Mouse (Mus musculus) hindbrain, embryonic 13.5 days (tissue): ENCODE data around the gene Cyp4v3. TPM values are rescaled to one million over a fixed set of nuclear protein-coding genes. Genes with fewer than 3 reads are reported as not detected.

ENCODE experiments used
- ATAC-seq: fragments of 200-750 bp; cut with Nextera tagmentation; 2 replicates; pipeline ENCODE4 v1.8.0; 2017; ENCODE audit warnings: moderate TSS enrichment; ENCODE audit not compliant: low FRiP score
- H3K27ac ChIP-seq: fragments of 300-500 bp; sonication (generic); 2 replicates; pipeline ENCODE4 v1.5.1; 2015; ENCODE audit warnings: inconsistent platforms, mild to moderate bottlenecking, moderate library complexity
- H3K27me3 ChIP-seq: fragments of 300-500 bp; sonication (generic); 2 replicates; pipeline ENCODE4 v1.6.1; 2015; ENCODE audit warnings: mild to moderate bottlenecking, inconsistent platforms
- H3K36me3 ChIP-seq: fragments of 300-500 bp; sonication (generic); 2 replicates; pipeline ENCODE4 v1.6.1; 2015; ENCODE audit warnings: mild to moderate bottlenecking, inconsistent platforms
- H3K4me1 ChIP-seq: fragments of 300-500 bp; sonication (generic); replicated peaks from 2 replicates; pipeline ENCODE4 v1.6.1; 2015; ENCODE audit warnings: inconsistent platforms
- H3K4me2 ChIP-seq: fragments of 300-500 bp; sonication (generic); 2 replicates; pipeline ENCODE4 v1.6.1; 2015; ENCODE audit warnings: inconsistent platforms, mild to moderate bottlenecking, moderate library complexity
- H3K4me3 ChIP-seq: fragments of 300-500 bp; sonication (generic); 2 replicates; pipeline ENCODE4 v1.5.1; 2015; ENCODE audit warnings: mild to moderate bottlenecking, inconsistent platforms
- H3K9ac ChIP-seq: fragments of 300-500 bp; sonication (generic); 2 replicates; pipeline ENCODE4 v1.6.1; 2015; ENCODE audit warnings: mild to moderate bottlenecking, inconsistent platforms
- H3K9me3 ChIP-seq: fragments of 300-500 bp; sonication (generic); 2 replicates; pipeline ENCODE4 v1.6.1; 2016; ENCODE audit warnings: inconsistent platforms
- WGBS: fragments of 180-500 bp; shearing (Covaris S2); methylation state at CpG from one replicate; pipeline ENCODE4 v1.1.7; 2015; 5-methylcytosine and 5-hydroxymethylcytosine counted together
- polyA plus RNA-seq: library from polyadenylated mRNA; unstranded; fragments of >200 nt; fragmentation: Nextera tagmentation; extraction: Ambion mirVana; gene quantifications from 2 replicates; pipeline ENCODE4 v1.2.1, GENCODE M21; 2015

The Cyp4v3 gene
- polyA plus RNA-seq, 1 experiment from 2014 or later: 1.8 TPM

GRCm38 (mm10) chr8:45305479-45305878 is 27.5 kb downstream of the Cyp4v3 start:
- no peak overlapping the region for H3K4me2 ChIP-seq
- H3K27ac ChIP-seq: no peak overlapping the region
- no peak for ATAC-seq
- WGBS: 76% methylated on average over 1 of the region's 1 CpGs
- H3K9me3 ChIP-seq: no peaks in the 10 kb centered on the region
- H3K9ac ChIP-seq: no peak overlapping the region
- H3K4me1 ChIP-seq: no peaks in the 10 kb centered on the region
- no peak overlapping the region for H3K4me3 ChIP-seq
- no peaks in the 10 kb centered on the region for H3K36me3 ChIP-seq
- no peaks in the 10 kb centered on the region for H3K27me3 ChIP-seq

GRCm38 (mm10) chr8:45304354-45304753 is 28.7 kb downstream of the Cyp4v3 start:
- Histone ChIP-seq H3K4me3 (no peak overlapping the region), H3K9ac (no peak overlapping the region), H3K9me3 (no peaks in the 10 kb centered on the region), H3K4me1 (no peaks in the 10 kb centered on the region), H3K27me3 (no peaks in the 10 kb centered on the region), H3K4me2 (no peak overlapping the region), H3K36me3 (no peaks in the 10 kb centered on the region), H3K27ac (no peak overlapping the region)
- 89% methylated on average over 3 of the region's 3 CpGs for WGBS
- no peak for ATAC-seq

GRCm38 (mm10) chr8:45302390-45302789 is 30.6 kb downstream of the Cyp4v3 start:
- Histone ChIP-seq H3K27ac (no peak overlapping the region), H3K9ac (no peak overlapping the region), H3K4me1 (no peaks in the 10 kb centered on the region), H3K9me3 (no peaks in the 10 kb centered on the region), H3K4me3 (no peak overlapping the region), H3K27me3 (no peaks in the 10 kb centered on the region), H3K4me2 (no peak overlapping the region), H3K36me3 (no peaks in the 10 kb centered on the region)
- ATAC-seq: no peak
- 74% methylated on average over 8 of the region's 8 CpGs for WGBS

- no peak overlapping the region for H3K4me2 ChIP-seq
- ATAC-seq: no peak
- H3K27ac ChIP-seq: no peak overlapping the region
- H3K9ac ChIP-seq: no peak overlapping the region
- no peak overlapping the region for H3K4me3 ChIP-seq
- H3K36me3 ChIP-seq: no peaks in the 10 kb centered on the region
- no peaks in the 10 kb centered on the region for H3K4me1 ChIP-seq
- 96% methylated on average over 6 of the region's 6 CpGs for WGBS
- H3K9me3 ChIP-seq: no peaks in the 10 kb centered on the region
- H3K27me3 ChIP-seq: no peaks in the 10 kb centered on the region
Measured at GRCm38 (mm10) chr8:45295276-45295675, 37.7 kb downstream of the Cyp4v3 start.

DNA sequence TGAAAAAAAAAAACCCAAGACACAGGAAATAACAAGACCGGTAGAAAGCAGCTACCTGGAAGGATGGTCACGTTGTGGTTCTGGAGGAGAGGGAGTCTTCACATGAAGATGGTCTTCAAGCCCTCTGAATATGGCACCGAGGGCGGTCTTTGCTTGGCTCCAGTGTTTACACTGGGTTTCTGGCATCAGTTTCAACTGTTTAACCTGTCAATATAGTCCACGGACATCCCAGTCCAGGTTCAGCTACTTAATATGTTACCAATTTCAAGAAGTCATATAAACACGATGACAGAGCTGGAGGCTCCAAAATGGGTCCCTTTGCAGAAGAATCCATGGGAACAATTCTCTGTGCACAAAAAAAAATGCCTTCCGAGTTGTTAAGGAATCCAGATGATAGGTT is 38.3 kb downstream of the Cyp4v3 start, which contains the start of gene Klkb1:
TSS of gene Klkb1 (minus strand) at position 173 of the 400 bp plus-strand sequence.
- Histone ChIP-seq H3K27me3 (no peaks in the 10 kb centered on the region), H3K4me1 (no peaks in the 10 kb centered on the region), H3K9me3 (no peaks in the 10 kb centered on the region), H3K27ac (no peak within 1 kb of the TSS), H3K9ac (no peak within 1 kb of the TSS), H3K36me3 (no peaks in the 10 kb centered on the region), H3K4me2 (no peak within 1 kb of the TSS), H3K4me3 (no peak within 1 kb of the TSS)
- ATAC-seq: no peak
- WGBS: 93% methylated on average over 7 of the region's 7 CpGs

DNA sequence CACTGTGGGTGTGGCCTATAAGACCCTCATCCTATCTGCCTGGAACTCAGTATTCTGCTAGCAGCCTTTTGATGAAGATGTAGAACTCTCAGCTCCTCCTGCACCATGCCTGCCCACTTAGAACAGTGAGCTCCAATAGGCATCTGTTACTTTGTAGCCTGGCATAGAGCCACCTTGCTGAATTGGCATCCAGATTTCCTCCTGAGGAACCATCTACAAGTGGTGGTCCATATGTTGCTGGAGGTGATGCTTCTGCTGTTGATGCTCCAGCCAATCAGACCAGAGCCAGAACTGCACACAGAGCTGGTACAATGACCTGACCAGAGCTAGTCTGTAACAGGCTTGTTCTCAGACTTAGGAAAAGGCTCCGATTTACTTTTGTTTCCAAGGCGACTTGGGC is 41.2 kb downstream of the Cyp4v3 start:
- H3K4me3 ChIP-seq: no peak overlapping the region
- H3K9ac ChIP-seq: no peak overlapping the region
- H3K27me3 ChIP-seq: no peaks in the 10 kb centered on the region
- no peak overlapping the region for H3K4me2 ChIP-seq
- H3K36me3 ChIP-seq: no peaks in the 10 kb centered on the region
- ATAC-seq: no peak
- no peaks in the 10 kb centered on the region for H3K9me3 ChIP-seq
- 77% methylated on average over 2 of the region's 2 CpGs for WGBS
- H3K27ac ChIP-seq: no peak overlapping the region
- no peaks in the 10 kb centered on the region for H3K4me1 ChIP-seq

- H3K4me2 ChIP-seq: no peak overlapping the region
- H3K9me3 ChIP-seq: no peaks in the 10 kb centered on the region
- H3K36me3 ChIP-seq: no peaks in the 10 kb centered on the region
- H3K9ac ChIP-seq: no peak overlapping the region
- no peak overlapping the region for H3K27ac ChIP-seq
- no peak overlapping the region for H3K4me3 ChIP-seq
- 82% methylated on average over 8 of the region's 8 CpGs for WGBS
- H3K27me3 ChIP-seq: no peaks in the 10 kb centered on the region
- no peaks in the 10 kb centered on the region for H3K4me1 ChIP-seq
- no peak for ATAC-seq
Measured at GRCm38 (mm10) chr8:45281630-45282029, 51.4 kb downstream of the Cyp4v3 start.

DNA sequence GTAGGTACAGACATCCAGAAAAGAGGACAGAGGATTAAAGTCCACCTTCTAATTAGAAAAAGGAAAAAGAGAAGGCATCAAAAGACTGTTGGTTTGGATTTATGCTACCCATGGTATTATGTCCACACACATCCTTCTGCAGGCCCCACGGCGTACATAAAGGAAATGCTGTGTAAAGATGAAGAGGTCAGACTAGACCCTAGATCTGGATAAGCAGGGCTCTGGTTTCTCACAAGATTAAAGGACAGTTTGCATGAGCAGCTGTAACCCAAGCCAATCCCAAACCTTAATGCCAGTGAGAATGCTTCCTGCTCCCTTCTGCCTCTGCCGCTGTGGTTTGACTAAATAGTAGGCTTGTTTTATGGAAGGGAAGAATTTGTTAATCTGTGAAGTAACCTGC is 55.6 kb downstream of the Cyp4v3 start:
- 88% methylated on average over 3 of the region's 3 CpGs for WGBS
- no peak for ATAC-seq
- H3K9ac ChIP-seq: no peak overlapping the region
- H3K4me3 ChIP-seq: no peak overlapping the region
- H3K9me3 ChIP-seq: no peaks in the 10 kb centered on the region
- H3K4me2 ChIP-seq: no peak overlapping the region
- no peaks in the 10 kb centered on the region for H3K27me3 ChIP-seq
- no peak overlapping the region for H3K27ac ChIP-seq
- no peaks in the 10 kb centered on the region for H3K36me3 ChIP-seq
- no peaks in the 10 kb centered on the region for H3K4me1 ChIP-seq

DNA sequence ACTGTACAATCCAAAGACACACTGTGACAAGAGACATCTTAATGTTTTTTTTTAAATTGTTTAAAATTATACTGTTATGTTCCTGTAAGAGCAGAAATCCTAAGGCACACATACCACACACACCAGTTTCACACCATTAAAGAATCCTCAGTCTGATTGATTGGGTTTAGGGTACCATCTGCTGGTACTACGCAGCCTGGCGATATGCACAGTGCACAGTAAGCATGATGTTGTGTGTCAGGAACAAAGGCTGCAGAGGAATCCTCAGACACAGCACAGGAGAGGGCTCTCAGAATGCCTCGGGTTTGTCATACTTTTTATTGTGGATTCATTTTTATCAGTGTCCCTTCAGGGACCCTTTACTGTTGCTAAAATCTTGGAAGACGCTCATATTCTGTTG is 58.7 kb downstream of the Cyp4v3 start:
- H3K4me3 ChIP-seq: no peak overlapping the region
- 82% methylated on average over 4 of the region's 4 CpGs for WGBS

DNA sequence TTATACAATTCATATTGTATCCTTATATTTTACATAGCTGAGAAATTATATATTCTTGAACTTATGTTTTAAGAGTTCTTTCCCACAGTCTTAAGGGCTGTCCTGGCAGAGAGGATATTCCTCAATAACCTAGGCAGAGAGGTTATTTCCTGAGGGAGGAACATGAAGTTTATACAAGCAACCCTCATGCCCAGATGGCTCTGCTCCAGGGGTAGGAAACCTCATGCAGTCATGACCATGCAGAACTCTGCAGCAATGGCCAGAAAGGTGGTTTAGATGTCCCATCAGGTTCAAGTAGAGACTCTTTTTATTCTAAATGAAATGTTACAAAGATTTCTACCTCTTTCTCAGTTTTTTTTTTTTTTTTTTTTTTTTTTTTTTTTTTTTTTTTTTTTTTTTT is 64.0 kb downstream of the Cyp4v3 start:
- H3K9me3 ChIP-seq: peaks cover 6% of the 10 kb centered on the region; the same call in 1 of the 2 replicates
- no peaks in the 10 kb centered on the region for H3K27me3 ChIP-seq
- no peak overlapping the region for H3K4me3 ChIP-seq
- no peak overlapping the region for H3K9ac ChIP-seq
- H3K27ac ChIP-seq: no peak overlapping the region
- H3K4me2 ChIP-seq: no peak overlapping the region
- H3K4me1 ChIP-seq: no peaks in the 10 kb centered on the region
- H3K36me3 ChIP-seq: no peaks in the 10 kb centered on the region
- ATAC-seq: no peak

More for the DNA sequence above, 58.7 kb downstream of the Cyp4v3 start:
- H3K9ac ChIP-seq: no peak overlapping the region
- H3K4me2 ChIP-seq: no peak overlapping the region
- no peaks in the 10 kb centered on the region for H3K4me1 ChIP-seq
- no peak for ATAC-seq
- H3K27ac ChIP-seq: no peak overlapping the region
- H3K27me3 ChIP-seq: no peaks in the 10 kb centered on the region
- H3K9me3 ChIP-seq: no peaks in the 10 kb centered on the region
- H3K36me3 ChIP-seq: no peaks in the 10 kb centered on the region

GRCm38 (mm10) chr8:45268485-45268884 is 64.5 kb downstream of the Cyp4v3 start:
- Histone ChIP-seq H3K9me3 (peaks cover 6% of the 10 kb centered on the region; the same call in 1 of the 2 replicates), H3K27me3 (no peaks in the 10 kb centered on the region), H3K4me1 (no peaks in the 10 kb centered on the region), H3K4me3 (no peak overlapping the region), H3K9ac (no peak overlapping the region), H3K4me2 (no peak overlapping the region), H3K36me3 (no peaks in the 10 kb centered on the region), H3K27ac (no peak overlapping the region)
- no peak for ATAC-seq

DNA sequence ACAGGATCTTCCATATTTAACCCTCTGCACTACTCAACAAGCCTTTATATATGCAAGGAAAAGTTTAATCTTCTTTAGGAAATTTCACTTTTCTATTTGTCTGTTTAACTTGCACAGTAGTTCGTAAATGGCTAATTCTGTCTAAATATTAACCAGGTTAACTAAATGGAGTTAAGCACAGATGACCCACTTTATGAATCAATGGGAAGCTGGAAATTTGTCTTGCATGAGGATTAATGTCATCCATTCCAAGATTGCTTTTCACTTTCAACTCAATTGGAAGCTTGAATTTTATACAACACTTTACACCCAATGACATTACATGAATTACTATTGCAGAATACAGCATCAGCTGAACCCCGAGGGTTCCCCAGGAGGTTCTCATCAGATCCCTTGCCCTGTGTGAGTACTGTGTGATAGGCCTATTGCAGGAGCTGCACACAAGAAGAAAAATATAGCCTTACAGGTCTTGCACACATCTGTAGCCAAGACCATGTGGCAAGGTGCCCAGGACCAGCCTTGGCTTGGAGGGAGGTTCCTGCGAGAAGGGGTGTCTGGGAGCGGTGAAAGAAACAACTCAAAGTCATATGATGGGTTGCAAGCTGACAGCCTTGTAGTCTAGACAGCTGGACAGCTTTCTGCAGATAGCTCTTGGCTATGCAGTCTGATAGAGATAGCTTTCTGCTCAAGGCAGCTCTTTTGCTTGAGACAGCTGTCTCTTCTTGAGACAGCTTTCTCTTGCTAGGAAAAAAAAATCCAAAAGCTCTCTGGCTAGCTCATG is 65.2 kb downstream of the Cyp4v3 start:
- Histone ChIP-seq H3K4me2 (no peak overlapping the region), H3K4me3 (no peak overlapping the region), H3K4me1 (no peaks in the 10 kb centered on the region), H3K9ac (no peak overlapping the region), H3K36me3 (no peaks in the 10 kb centered on the region), H3K27me3 (no peaks in the 10 kb centered on the region), H3K9me3 (peaks cover 6% of the 10 kb centered on the region; the same call in 1 of the 2 replicates), H3K27ac (no peak overlapping the region)
- WGBS: 92% methylated on average over 4 of the region's 4 CpGs
- ATAC-seq: no peak

DNA sequence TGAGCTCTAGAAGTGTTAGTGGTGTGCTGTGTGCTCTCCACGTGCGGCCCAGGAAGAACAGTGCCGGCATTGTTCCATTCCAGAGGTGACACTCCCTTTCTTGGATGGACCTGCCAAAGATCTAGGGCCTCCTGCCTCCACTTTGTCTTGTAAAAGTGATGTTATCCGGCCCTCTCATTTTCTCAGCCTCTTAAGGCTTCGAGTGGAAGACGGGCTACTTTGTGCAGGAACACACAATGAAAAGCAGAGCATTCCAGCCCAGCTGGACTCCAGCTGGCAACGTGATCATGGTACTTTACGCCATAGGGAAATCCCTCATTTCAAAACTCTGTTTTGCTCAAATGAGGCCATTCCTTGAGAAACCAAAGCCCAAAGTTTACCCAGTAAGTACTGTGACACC is 66.0 kb downstream of the Cyp4v3 start:
- 59% methylated on average over 8 of the region's 8 CpGs for WGBS
- Histone ChIP-seq H3K36me3 (no peaks in the 10 kb centered on the region), H3K9ac (no peak overlapping the region), H3K27me3 (no peaks in the 10 kb centered on the region), H3K4me2 (no peak overlapping the region), H3K4me1 (no peaks in the 10 kb centered on the region), H3K27ac (no peak overlapping the region), H3K4me3 (no peak overlapping the region), H3K9me3 (peaks cover 6% of the 10 kb centered on the region; the same call in 1 of the 2 replicates)
- no peak for ATAC-seq
